Mouse (Mus musculus) gastrocnemius, adult 2 months (tissue): Measurements from ENCODE around the gene Kmt2b. TPM values are rescaled to one million over a fixed set of nuclear protein-coding genes. Genes with fewer than 3 reads are reported as not detected.

ENCODE experiments used
- DNase-seq: peaks from one replicate; pipeline ENCODE4 v3.0.0; 2022
- H3K27ac ChIP-seq: fragments of 200-600 bp; 2 replicates; pipeline ENCODE4 v1.8.1; 2022; ENCODE audit warnings: mild to moderate bottlenecking
- H3K4me3 ChIP-seq: fragments of 200-600 bp; 2 replicates; pipeline ENCODE4 v1.8.1; 2022; ENCODE audit warnings: mild to moderate bottlenecking, moderate library complexity
- CTCF ChIP-seq: fragments of 200-600 bp; IDR thresholded peaks from 2 replicates; pipeline ENCODE4 v1.8.1; 2022; ENCODE audit warnings: antibody characterized with exemption, mild to moderate bottlenecking, moderate library complexity
- intact Hi-C: fragments of 180-260 bp; cut with DNase I; formaldehyde crosslinking; loops from one replicate; pipeline ENCODE4 v1.15.1; 2025
- total RNA-seq, 2 experiments: library from RNA; stranded (reverse); gene quantifications; 2 replicates each; pipeline ENCODE4 v1.2.3; 2021

Kmt2b gene
- total RNA-seq, 2 experiments from 2014 or later = 13.3 to 16.3 TPM

GRCm38 (mm10) chr7:30584339-30584738 lies 4.2 kb downstream of the Kmt2b start:
- Histone ChIP-seq H3K4me3 (no peak overlapping the region), H3K27ac (no peak overlapping the region)
- intact Hi-C loops = no loop called here
- no peak for DNase-seq
- no peak for TF ChIP-seq CTCF

- DNase-seq = no peak
- H3K4me3 ChIP-seq = no peak overlapping the region
- intact Hi-C loops = no loop called here
- H3K27ac ChIP-seq = no peak overlapping the region
- TF ChIP-seq CTCF = no peak
These were observed 7.0 kb downstream of the Kmt2b start for GRCm38 (mm10) chr7:30581547-30581946.

- Histone ChIP-seq H3K27ac (no peak overlapping the region), H3K4me3 (no peak overlapping the region)
- DNase-seq = no peak
- TF ChIP-seq CTCF = no peak
- intact Hi-C loops = no loop called here
These were observed 8.6 kb downstream of the Kmt2b start for GRCm38 (mm10) chr7:30579950-30580349.

- intact Hi-C loops = no loop called here
- no peak for TF ChIP-seq CTCF
- peak; percentile 94 for DNase-seq
- Histone ChIP-seq H3K4me3 (no peak overlapping the region), H3K27ac (peak overlapping the region; percentile 88)
These were observed 15.6 kb downstream of the Kmt2b start for GRCm38 (mm10) chr7:30572969-30573368.

- intact Hi-C loops = no loop called here
- peak overlapping the region; percentile 88 for H3K27ac ChIP-seq
- TF ChIP-seq CTCF = no peak
These were observed 16.1 kb downstream of the Kmt2b start for GRCm38 (mm10) chr7:30572389-30572788.

GRCm38 (mm10) chr7:30567555-30567954 lies 21.0 kb downstream of the Kmt2b start:
- DNase-seq = no peak
- TF ChIP-seq CTCF = no peak
- Histone ChIP-seq H3K4me3 (no peak overlapping the region), H3K27ac (no peak overlapping the region)
- intact Hi-C loops = no loop called here

More at GRCm38 (mm10) chr7:30572389-30572788, 16.1 kb downstream of the Kmt2b start:
- H3K4me3 ChIP-seq = no peak overlapping the region
- DNase-seq = no peak

GRCm38 (mm10) chr7:30566033-30566432 lies 22.5 kb downstream of the Kmt2b start:
- H3K4me3 ChIP-seq = no peak overlapping the region
- no peak for DNase-seq
- no peak for TF ChIP-seq CTCF
- H3K27ac ChIP-seq = no peak overlapping the region
- intact Hi-C loops = no loop called here

GRCm38 (mm10) chr7:30564970-30565571 lies 23.5 kb downstream of the Kmt2b start, which contains the start of gene Igflr1:
Gene Igflr1, plus strand, starts transcription at chr7:30565427.
- TF ChIP-seq CTCF = no peak
- intact Hi-C loops = no loop called here
- H3K4me3 ChIP-seq = no peak within 1 kb of the TSS
- H3K27ac ChIP-seq = no peak within 1 kb of the TSS
- no peak for DNase-seq

- H3K4me3 ChIP-seq = peak overlapping the region; percentile 89
- intact Hi-C loops = no loop called here
- no peak for DNase-seq
- no peak for TF ChIP-seq CTCF
- H3K27ac ChIP-seq = peak overlapping the region; percentile 99
These were observed 24.6 kb downstream of the Kmt2b start for GRCm38 (mm10) chr7:30563906-30564280.

- Histone ChIP-seq H3K27ac (peak within 1 kb of the TSS; percentile 99), H3K4me3 (peak within 1 kb of the TSS; percentile 89)
- no peak for TF ChIP-seq CTCF
- intact Hi-C loops = no loop called here
- peak; percentile 98 for DNase-seq
These were observed 25.2 kb downstream of the Kmt2b start, which contains the start of the genes U2af1l4, Gm49396 and Psenen for GRCm38 (mm10) chr7:30563117-30563905. Gene U2af1l4, plus strand, starts transcription at chr7:30563301. Gene Gm49396, plus strand, starts transcription at chr7:30563344. Gene Psenen, minus strand, starts transcription at chr7:30563627.

GRCm38 (mm10) chr7:30562526-30563116 lies 25.9 kb downstream of the Kmt2b start:
- DNase-seq = no peak
- no peak for TF ChIP-seq CTCF
- H3K4me3 ChIP-seq = peak overlapping the region; percentile 89
- H3K27ac ChIP-seq = peak overlapping the region; percentile 99
- intact Hi-C loops = no loop called here

- no peak for TF ChIP-seq CTCF
- intact Hi-C loops = no loop called here
- Histone ChIP-seq H3K27ac (peak overlapping the region; percentile 90), H3K4me3 (peak overlapping the region; percentile 69)
- no peak for DNase-seq
These were observed 28.2 kb downstream of the Kmt2b start for GRCm38 (mm10) chr7:30560296-30560695.

- intact Hi-C loops = no loop called here
These were observed 29.0 kb downstream of the Kmt2b start, which contains the start of gene Lin37 for GRCm38 (mm10) chr7:30559443-30559954. Gene Lin37, minus strand, starts transcription at chr7:30559838.

More at GRCm38 (mm10) chr7:30559443-30559954, 29.0 kb downstream of the Kmt2b start, which contains the start of gene Lin37:
- Histone ChIP-seq H3K27ac (peak within 1 kb of the TSS; percentile 90), H3K4me3 (peak within 1 kb of the TSS; percentile 69)
- TF ChIP-seq CTCF = no peak
- DNase-seq = peak; percentile 98
